Mouse (Mus musculus) CH12.LX (cell line): ENCODE results near the gene Qprt. TPM values are rescaled to one million over a fixed set of nuclear protein-coding genes. Genes with fewer than 3 reads are reported as not detected.

Experiments
- DNase-seq: peaks from one replicate; pipeline ENCODE4 v3.0.0-alpha.2; 2013; ENCODE audit errors: extremely low read depth
- H3K27ac ChIP-seq: 2 replicates; pipeline ENCODE4 v1.5.1; 2012; ENCODE audit warnings: low read depth, mild to moderate bottlenecking, control low read depth, moderate library complexity; ENCODE audit not compliant: insufficient read depth
- H3K27me3 ChIP-seq: replicated peaks from 2 replicates; pipeline ENCODE3; 2012; ENCODE audit warnings: inconsistent platforms
- H3K36me3 ChIP-seq, 2 experiments: replicated peaks in 1 of 2; 2 replicates each; pipeline versions ENCODE3 to v1.6.1; 2012; ENCODE audit warnings: inconsistent platforms in 1 of 2, low read length in 1 of 2, mild to moderate bottlenecking in 1 of 2, mixed read lengths in 1 of 2, moderate library complexity in 1 of 2; ENCODE audit not compliant: control insufficient read depth in 1 of 2, insufficient read depth in 1 of 2
- H3K4me1 ChIP-seq, 2 experiments: 2 replicates each; pipeline ENCODE4 v1.6.1; 2012; ENCODE audit warnings: inconsistent platforms in 1 of 2, moderate library complexity in 1 of 2; ENCODE audit not compliant: insufficient read depth in 2 of 2, control insufficient read depth in 1 of 2
- H3K4me2 ChIP-seq: 2 replicates; pipeline ENCODE4 v1.6.1; 2012; ENCODE audit warnings: low read depth, mild to moderate bottlenecking, control low read depth; ENCODE audit not compliant: poor library complexity, insufficient read depth, severe bottlenecking
- H3K4me3 ChIP-seq, 3 experiments: fragments of 150-350 bp in 1 of 3; sonication (generic) in 1 of 3; replicated peaks in 1 of 3; 2 replicates each; pipeline versions ENCODE3 to v1.5.1; 2011 to 2012; ENCODE audit warnings: low read depth in 2 of 3, low read length in 2 of 3, mild to moderate bottlenecking in 2 of 3, moderate library complexity in 2 of 3, control low read depth in 1 of 3, improper control_type of control experiment in 1 of 3, inconsistent platforms in 1 of 3, mixed read lengths in 1 of 3; ENCODE audit not compliant: poor library complexity in 1 of 3
- H3K79me2 ChIP-seq: replicated peaks from 2 replicates; pipeline ENCODE4 v1.6.1; 2012; ENCODE audit warnings: mild to moderate bottlenecking, moderate library complexity; ENCODE audit not compliant: control insufficient read depth, poor library complexity, insufficient read depth, severe bottlenecking; ENCODE audit errors: extremely low read depth
- H3K9ac ChIP-seq: 2 replicates; pipeline ENCODE4 v1.6.1; 2012; ENCODE audit warnings: low read depth, mild to moderate bottlenecking, control low read depth, moderate library complexity; ENCODE audit not compliant: insufficient read depth
- H3K9me3 ChIP-seq: replicated peaks from 2 replicates; pipeline ENCODE3; 2012; ENCODE audit warnings: low read length, inconsistent platforms, mixed read lengths
- BHLHE40 ChIP-seq: IDR thresholded peaks from 2 replicates; pipeline ENCODE4 v1.6.1; 2011; ENCODE audit warnings: mild to moderate bottlenecking, low read depth, low read length, improper control_type of control experiment
- E2F4 ChIP-seq: IDR thresholded peaks from 2 replicates; pipeline ENCODE4 v1.6.1; 2011; ENCODE audit warnings: low read depth, low read length, improper control_type of control experiment; ENCODE audit not compliant: insufficient replicate concordance
- ELF1 ChIP-seq: IDR thresholded peaks from 2 replicates; pipeline ENCODE4 v1.6.1; 2014; ENCODE audit warnings: low read depth, mild to moderate bottlenecking, inconsistent platforms, low read length, improper control_type of control experiment
- EP300 ChIP-seq: IDR thresholded peaks from 2 replicates; pipeline ENCODE4 v1.6.1; 2011; ENCODE audit warnings: low read length, improper control_type of control experiment
- ETS1 ChIP-seq: conservative IDR thresholded peaks from 2 replicates; pipeline ENCODE4 v1.6.1; 2012; ENCODE audit warnings: low read depth, mild to moderate bottlenecking, inconsistent platforms, low read length, improper control_type of control experiment, moderate library complexity
- GABPA ChIP-seq: IDR thresholded peaks from 2 replicates; pipeline ENCODE4 v1.6.1; 2012; ENCODE audit warnings: low read depth, low read length, improper control_type of control experiment, inconsistent platforms; ENCODE audit not compliant: insufficient replicate concordance
- HCFC1 ChIP-seq: IDR thresholded peaks from 2 replicates; pipeline ENCODE4 v1.6.1; 2012; ENCODE audit warnings: low read depth, mild to moderate bottlenecking, inconsistent platforms, low read length, improper control_type of control experiment
- IRF4 ChIP-seq: IDR thresholded peaks from 2 replicates; pipeline ENCODE4 v1.6.1; 2014; ENCODE audit warnings: low read depth, mild to moderate bottlenecking, inconsistent platforms, low read length, improper control_type of control experiment
- JUND ChIP-seq: conservative IDR thresholded peaks from 2 replicates; pipeline ENCODE4 v1.6.1; 2011; ENCODE audit warnings: low read depth, low read length, improper control_type of control experiment
- KAT2A ChIP-seq: IDR thresholded peaks from 2 replicates; pipeline ENCODE4 v1.6.1; 2012; ENCODE audit warnings: low read length, improper control_type of control experiment, inconsistent platforms; ENCODE audit not compliant: insufficient replicate concordance
- MAFK ChIP-seq: IDR thresholded peaks from 2 replicates; pipeline ENCODE4 v1.6.1; 2011; ENCODE audit warnings: low read length, improper control_type of control experiment; ENCODE audit not compliant: insufficient replicate concordance
- MAX ChIP-seq: IDR thresholded peaks from 2 replicates; pipeline ENCODE4 v1.6.1; 2011; ENCODE audit warnings: low read length, improper control_type of control experiment
- MAZ ChIP-seq: IDR thresholded peaks from 2 replicates; pipeline ENCODE4 v1.6.1; 2012; ENCODE audit warnings: low read depth, mild to moderate bottlenecking, inconsistent platforms, low read length, improper control_type of control experiment, moderate library complexity
- MYC ChIP-seq: IDR thresholded peaks from 2 replicates; pipeline ENCODE4 v1.6.1; 2011; ENCODE audit warnings: low read depth, mild to moderate bottlenecking, improper control_type of control experiment, low read length
- NELFE ChIP-seq: IDR thresholded peaks from 2 replicates; pipeline ENCODE4 v1.6.1; 2011; ENCODE audit warnings: low read depth, low read length, improper control_type of control experiment
- NRF1 ChIP-seq: IDR thresholded peaks from 2 replicates; pipeline ENCODE4 v1.6.1; 2014; ENCODE audit warnings: low read depth, mild to moderate bottlenecking, inconsistent platforms, low read length, improper control_type of control experiment, moderate library complexity
- SIN3A ChIP-seq: IDR thresholded peaks from 2 replicates; pipeline ENCODE4 v1.6.1; 2012; ENCODE audit warnings: low read length, improper control_type of control experiment, inconsistent platforms
- USF1 ChIP-seq: IDR thresholded peaks from 2 replicates; pipeline ENCODE4 v1.6.1; 2014; ENCODE audit warnings: low read depth, mild to moderate bottlenecking, inconsistent platforms, low read length, improper control_type of control experiment
- USF2 ChIP-seq: conservative IDR thresholded peaks from 2 replicates; pipeline ENCODE4 v1.6.1; 2011; ENCODE audit warnings: low read depth, low read length, improper control_type of control experiment
- dilution Hi-C: fragments of 300-500 bp; cut with MboI; formaldehyde crosslinking; loops from 2 replicates; pipeline ENCODE4 v1.14.3; 2020; ENCODE audit warnings: low sequenced_read_pairs; ENCODE audit not compliant: extremely low pct_unique_long_range_greater_than_20kb, extremely low pct_ligation_motif_present
- in situ Hi-C: fragments of 300-500 bp; cut with MboI; formaldehyde crosslinking; loops from 3 replicates; pipeline ENCODE4 v1.14.3; 2019; ENCODE audit warnings: low sequenced_read_pairs, low pct_ligation_motif_present, low pct_unique_long_range_greater_than_20kb, mixed read lengths
- polyA plus RNA-seq: library from polyadenylated mRNA; unstranded; fragments of >175 nt; gene quantifications from 2 replicates; pipeline ENCODE4 v1.2.1, GENCODE M21; 2012; ENCODE audit warnings: low read depth; ENCODE audit not compliant: insufficient read length
- total RNA-seq, 2 experiments: library from RNA; depleted of rRNA; stranded (reverse); fragments of 300-350 nt in 1 of 2; fragments of >200 nt in 1 of 2; gene quantifications; 2 replicates each; pipeline ENCODE4 v1.2.3; 2012 to 2014

The Qprt gene
- total and polyA plus RNA-seq, 3 experiments: 0.14 to 0.30 TPM; not detected in 1

- DNase-seq: no peak
- H3K27me3 ChIP-seq: no peaks in the 10 kb centered on the region
- no peak overlapping the region for H3K27ac ChIP-seq
- H3K4me3 ChIP-seq: no peak overlapping the region
- peaks cover 0 to 6% of the 10 kb centered on the region in 2 experiments for H3K36me3 ChIP-seq
- H3K4me2 ChIP-seq: no peak overlapping the region
- in situ Hi-C loops (no loop called here), dilution Hi-C loops (no loop called here)
- TF ChIP-seq NRF1 (no peak), MAZ (no peak), MAFK (no peak), MYC (no peak), EP300 (no peak), MAX (no peak), ETS1 (no peak)
- H3K79me2 ChIP-seq: no peaks in the 10 kb centered on the region
- no peaks in the 10 kb centered on the region for H3K9me3 ChIP-seq
- H3K9ac ChIP-seq: no peak overlapping the region
- H3K4me1 ChIP-seq: peaks cover 14 to 41% of the 10 kb centered on the region in 2 experiments
These were observed 39.0 kb downstream of the Qprt start for GRCm38 (mm10) chr7:127082995-127083394.

- dilution Hi-C loops: no loop called here
- peaks cover 0 to 7% of the 10 kb centered on the region in 2 experiments for H3K36me3 ChIP-seq
- no peak overlapping the region for H3K9ac ChIP-seq
- TF ChIP-seq SIN3A (no peak), JUND (no peak), MAZ (no peak), E2F4 (no peak), HCFC1 (no peak), KAT2A (no peak), BHLHE40 (no peak), USF2 (no peak), IRF4 (no peak), MAX (no peak), NELFE (no peak), MYC (no peak), ETS1 (no peak), GABPA (no peak), ELF1 (no peak), USF1 (no peak), EP300 (no peak)
- H3K27me3 ChIP-seq: no peaks in the 10 kb centered on the region
- H3K9me3 ChIP-seq: no peaks in the 10 kb centered on the region
- peaks cover 14 to 48% of the 10 kb centered on the region in 2 experiments for H3K4me1 ChIP-seq
- in situ Hi-C loops: no loop called here
- H3K4me3 ChIP-seq: no peak overlapping the region
- H3K4me2 ChIP-seq: no peak overlapping the region
- no peak overlapping the region for H3K27ac ChIP-seq
- DNase-seq: no peak
- no peaks in the 10 kb centered on the region for H3K79me2 ChIP-seq
These were observed 39.8 kb downstream of the Qprt start for GRCm38 (mm10) chr7:127082271-127082670.
